Mouse (Mus musculus): ENCODE data around the gene Zxdc. TPM values are rescaled to one million over a fixed set of nuclear protein-coding genes. Genes with fewer than 3 reads are reported as not detected.
A peak's percentile ranks its signal among the peaks of the same experiment; 100 is the strongest.

Gene Zxdc
- polyA plus RNA-seq, 1 experiment from 2014 or later: 9.5 TPM

DNA sequence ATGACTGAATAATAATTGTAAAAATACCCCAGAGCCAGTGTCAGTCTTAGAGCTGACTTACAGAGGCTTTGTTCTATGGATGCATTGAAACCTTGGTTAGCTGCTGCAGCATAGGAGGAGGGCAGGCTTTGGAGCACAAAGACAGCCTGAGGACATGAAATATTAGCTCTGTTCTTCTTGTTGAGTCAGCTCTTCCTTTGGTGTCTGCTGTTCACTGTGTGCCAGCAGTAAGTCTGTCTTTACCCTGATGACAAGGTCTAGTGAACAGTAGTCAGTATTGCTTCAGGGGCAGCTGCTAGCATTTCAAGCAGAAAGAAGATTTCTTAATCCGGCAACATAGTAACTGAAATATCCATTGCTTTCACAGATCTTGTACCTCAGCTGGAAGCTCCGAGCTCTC is 12.2 kb downstream of the Zxdc start:
- Histone ChIP-seq H3K4me1 (no peaks in the 10 kb centered on the region), H3K36me3 (peaks cover 87% of the 10 kb centered on the region), H3K4me2 (replicated peaks) (no peak overlapping the region), H3K9me3 (replicated peaks) (no peaks in the 10 kb centered on the region), H3K27me3 (no peaks in the 10 kb centered on the region), H3K9ac (no peak overlapping the region), H3K27ac (replicated peaks) (no peak overlapping the region), H3K4me3 (replicated peaks) (no peak overlapping the region)
- 72% methylated on average over 2 of the region's 2 CpGs for WGBS
- no peak for ATAC-seq (ENCODE audit: insufficient number of reproducible peaks, low FRiP score, low TSS enrichment, low read depth)

- no peaks in the 10 kb centered on the region for H3K27me3 ChIP-seq
- no peak overlapping the region for H3K4me3 ChIP-seq (replicated peaks)
- H3K36me3 ChIP-seq: peaks cover 44% of the 10 kb centered on the region
- no peaks in the 10 kb centered on the region for H3K4me1 ChIP-seq
- 74% methylated on average over 4 of the region's 4 CpGs for WGBS
- H3K27ac ChIP-seq (replicated peaks): no peak overlapping the region
- no peak overlapping the region for H3K4me2 ChIP-seq (replicated peaks)
- H3K9me3 ChIP-seq (replicated peaks): no peaks in the 10 kb centered on the region
- no peak for ATAC-seq (ENCODE audit: insufficient number of reproducible peaks, low FRiP score, low TSS enrichment, low read depth)
- H3K9ac ChIP-seq: no peak overlapping the region
Observed at GRCm38 (mm10) chr6:90390629-90391028, 21.3 kb downstream of the Zxdc start.

GRCm38 (mm10) chr6:90393948-90394347 is 24.7 kb downstream of the Zxdc start:
- H3K27ac ChIP-seq (replicated peaks): no peak overlapping the region
- peaks cover 28% of the 10 kb centered on the region for H3K36me3 ChIP-seq
- no peaks in the 10 kb centered on the region for H3K27me3 ChIP-seq
- no peak for ATAC-seq (ENCODE audit: insufficient number of reproducible peaks, low FRiP score, low TSS enrichment, low read depth)
- no peak overlapping the region for H3K4me2 ChIP-seq (replicated peaks)
- H3K4me3 ChIP-seq (replicated peaks): no peak overlapping the region
- WGBS: 39% methylated on average over 3 of the region's 3 CpGs
- no peaks in the 10 kb centered on the region for H3K9me3 ChIP-seq (replicated peaks)
- H3K4me1 ChIP-seq: no peaks in the 10 kb centered on the region
- H3K9ac ChIP-seq: no peak overlapping the region

- Histone ChIP-seq H3K27me3 (no peaks in the 10 kb centered on the region), H3K27ac (replicated peaks) (no peak overlapping the region), H3K4me2 (replicated peaks) (no peak overlapping the region), H3K9ac (no peak overlapping the region), H3K36me3 (peaks cover 29% of the 10 kb centered on the region), H3K9me3 (replicated peaks) (no peaks in the 10 kb centered on the region), H3K4me3 (replicated peaks) (no peak overlapping the region), H3K4me1 (no peaks in the 10 kb centered on the region)
- ATAC-seq (ENCODE audit: insufficient number of reproducible peaks, low FRiP score, low TSS enrichment, low read depth): no peak
- 93% methylated on average over 2 of the region's 2 CpGs for WGBS
Observed at GRCm38 (mm10) chr6:90395751-90396150, 26.5 kb downstream of the Zxdc start.

GRCm38 (mm10) chr6:90397291-90397690 is 28.0 kb downstream of the Zxdc start:
- no peak overlapping the region for H3K4me3 ChIP-seq (replicated peaks)
- H3K27ac ChIP-seq (replicated peaks): no peak overlapping the region
- ATAC-seq (ENCODE audit: insufficient number of reproducible peaks, low FRiP score, low TSS enrichment, low read depth): no peak
- H3K9me3 ChIP-seq (replicated peaks): no peaks in the 10 kb centered on the region
- H3K9ac ChIP-seq: no peak overlapping the region
- no peaks in the 10 kb centered on the region for H3K4me1 ChIP-seq
- WGBS: 90% methylated on average over 3 of the region's 3 CpGs
- no peaks in the 10 kb centered on the region for H3K27me3 ChIP-seq
- H3K36me3 ChIP-seq: peaks cover 34% of the 10 kb centered on the region
- H3K4me2 ChIP-seq (replicated peaks): no peak overlapping the region

- Histone ChIP-seq H3K27me3 (no peaks in the 10 kb centered on the region), H3K4me3 (replicated peaks) (no peak overlapping the region), H3K36me3 (peaks cover 3% of the 10 kb centered on the region; the same call in 1 of the 2 replicates), H3K9ac (no peak overlapping the region), H3K9me3 (replicated peaks) (no peaks in the 10 kb centered on the region), H3K4me1 (peaks cover 2% of the 10 kb centered on the region; the same call in 1 of the 2 replicates), H3K27ac (replicated peaks) (no peak overlapping the region), H3K4me2 (replicated peaks) (no peak overlapping the region)
- ATAC-seq (ENCODE audit: insufficient number of reproducible peaks, low FRiP score, low TSS enrichment, low read depth): no peak
Observed at GRCm38 (mm10) chr6:90408632-90409031, 39.3 kb downstream of the Zxdc start.

DNA sequence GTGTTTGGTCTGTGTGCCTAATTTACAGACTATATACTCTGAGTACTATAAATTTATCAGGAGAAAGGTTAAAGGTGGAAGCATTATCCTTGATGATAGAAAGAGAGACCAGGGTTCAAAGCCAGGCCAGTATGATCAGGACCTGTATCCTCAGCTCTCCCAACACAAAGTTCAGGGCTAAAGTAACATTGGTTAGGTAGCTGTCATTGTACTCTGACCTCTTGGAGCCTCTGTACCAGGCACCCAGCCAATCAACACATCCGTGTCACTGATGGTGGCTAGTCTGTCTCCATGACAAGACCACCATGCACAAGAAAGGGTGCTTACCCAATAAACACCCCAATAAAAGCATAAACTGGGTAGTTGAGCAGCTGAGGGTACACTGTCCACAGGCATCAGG is 41.7 kb downstream of the Zxdc start:
- Histone ChIP-seq H3K4me1 (no peaks in the 10 kb centered on the region), H3K9ac (no peak overlapping the region), H3K27me3 (no peaks in the 10 kb centered on the region), H3K9me3 (replicated peaks) (no peaks in the 10 kb centered on the region), H3K36me3 (no peaks in the 10 kb centered on the region), H3K4me2 (replicated peaks) (no peak overlapping the region), H3K27ac (replicated peaks) (no peak overlapping the region), H3K4me3 (replicated peaks) (no peak overlapping the region)
- no peak for ATAC-seq (ENCODE audit: insufficient number of reproducible peaks, low FRiP score, low TSS enrichment, low read depth)
- WGBS: 89% methylated on average over 1 of the region's 1 CpGs

DNA sequence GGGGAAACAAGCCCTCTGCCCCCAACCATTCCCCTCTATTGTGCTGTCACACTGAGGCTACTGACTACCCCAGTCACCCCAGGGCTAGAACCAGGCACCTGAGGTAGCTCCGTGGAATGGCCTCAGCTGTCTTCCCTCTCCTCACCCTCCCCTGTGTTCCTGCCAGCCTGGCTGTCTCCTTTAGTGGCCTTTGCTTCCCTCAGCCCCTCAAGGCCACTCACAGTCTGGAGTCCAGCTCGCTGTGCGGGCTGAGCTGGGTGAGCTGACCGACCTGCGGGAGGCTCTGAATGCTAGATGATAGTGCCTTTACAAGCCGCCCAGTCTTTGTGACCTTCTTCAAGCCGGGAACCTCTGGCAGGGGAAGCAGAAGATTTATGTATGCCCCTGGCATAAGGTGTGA is 42.6 kb downstream of the Zxdc start:
- WGBS: 81% methylated on average over 7 of the region's 7 CpGs
- H3K36me3 ChIP-seq: no peaks in the 10 kb centered on the region
- H3K4me3 ChIP-seq (replicated peaks): no peak overlapping the region
- H3K27me3 ChIP-seq: no peaks in the 10 kb centered on the region
- no peaks in the 10 kb centered on the region for H3K4me1 ChIP-seq
- H3K4me2 ChIP-seq (replicated peaks): no peak overlapping the region
- no peak overlapping the region for H3K27ac ChIP-seq (replicated peaks)
- no peak for ATAC-seq (ENCODE audit: insufficient number of reproducible peaks, low FRiP score, low TSS enrichment, low read depth)
- H3K9me3 ChIP-seq (replicated peaks): no peaks in the 10 kb centered on the region
- H3K9ac ChIP-seq: no peak overlapping the region

DNA sequence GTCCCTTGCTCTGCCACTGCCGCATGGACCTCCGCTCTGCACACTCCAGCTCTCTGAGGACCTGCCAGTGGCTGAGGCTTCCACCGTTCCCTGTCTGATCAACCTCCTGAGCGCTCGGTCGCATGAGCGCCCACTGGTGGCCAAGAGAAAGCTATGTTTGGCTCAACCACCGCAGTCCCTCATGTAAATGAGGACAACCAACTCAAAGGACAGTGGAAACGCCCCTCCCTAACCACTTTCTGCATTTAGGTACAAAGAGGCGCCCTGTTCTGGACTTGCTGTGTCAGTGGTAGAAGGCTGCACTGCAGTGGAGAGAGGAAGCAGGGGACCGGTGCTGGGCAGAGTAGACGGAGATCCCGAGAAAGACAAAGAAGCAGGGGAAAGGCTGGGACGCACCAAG is 53.3 kb downstream of the Zxdc start:
- Histone ChIP-seq H3K36me3 (no peaks in the 10 kb centered on the region), H3K27ac (replicated peaks) (no peak overlapping the region), H3K9me3 (replicated peaks) (no peaks in the 10 kb centered on the region), H3K9ac (no peak overlapping the region), H3K27me3 (peaks cover 5% of the 10 kb centered on the region; the same call in 1 of the 2 replicates), H3K4me1 (peaks cover 8% of the 10 kb centered on the region), H3K4me2 (replicated peaks) (peak overlapping the region; percentile 48), H3K4me3 (replicated peaks) (peak overlapping the region; percentile 24)
- ATAC-seq (ENCODE audit: insufficient number of reproducible peaks, low FRiP score, low TSS enrichment, low read depth): peak; percentile 70
- 4% methylated on average over 14 of the region's 14 CpGs for WGBS

GRCm38 (mm10) chr6:90425361-90425760 is 56.1 kb downstream of the Zxdc start:
- ATAC-seq (ENCODE audit: insufficient number of reproducible peaks, low FRiP score, low TSS enrichment, low read depth): no peak
- H3K4me3 ChIP-seq (replicated peaks): no peak overlapping the region
- WGBS: 82% methylated on average over 3 of the region's 3 CpGs
- peaks cover 20% of the 10 kb centered on the region for H3K4me1 ChIP-seq
- H3K27ac ChIP-seq (replicated peaks): no peak overlapping the region
- peaks cover 7% of the 10 kb centered on the region; the same call in 1 of the 2 replicates for H3K27me3 ChIP-seq
- no peak overlapping the region for H3K9ac ChIP-seq
- H3K9me3 ChIP-seq (replicated peaks): no peaks in the 10 kb centered on the region
- H3K36me3 ChIP-seq: no peaks in the 10 kb centered on the region
- H3K4me2 ChIP-seq (replicated peaks): no peak overlapping the region

- 58% methylated on average over 4 of the region's 4 CpGs for WGBS
- no peak for ATAC-seq (ENCODE audit: insufficient number of reproducible peaks, low FRiP score, low TSS enrichment, low read depth)
- Histone ChIP-seq H3K9me3 (replicated peaks) (no peaks in the 10 kb centered on the region), H3K27ac (replicated peaks) (no peak overlapping the region), H3K4me3 (replicated peaks) (no peak overlapping the region), H3K4me1 (peaks cover 20% of the 10 kb centered on the region), H3K9ac (no peak overlapping the region), H3K4me2 (replicated peaks) (no peak overlapping the region), H3K36me3 (no peaks in the 10 kb centered on the region), H3K27me3 (peaks cover 7% of the 10 kb centered on the region; the same call in 1 of the 2 replicates)
Observed at GRCm38 (mm10) chr6:90426003-90426402, 56.7 kb downstream of the Zxdc start.

GRCm38 (mm10) chr6:90428380-90428974 is 59.2 kb downstream of the Zxdc start, which contains the start of gene Cfap100:
Cfap100 (minus strand) TSS chr6:90428797.
- peak; percentile 72; the same call in 1 of the 2 replicates for ATAC-seq (ENCODE audit: insufficient number of reproducible peaks, low FRiP score, low TSS enrichment, low read depth)
- H3K9ac ChIP-seq: peak within 1 kb of the TSS; percentile 26
- no peak within 1 kb of the TSS for H3K27ac ChIP-seq (replicated peaks)
- peaks cover 12% of the 10 kb centered on the region for H3K4me1 ChIP-seq
- peak within 1 kb of the TSS; percentile 86 for H3K4me2 ChIP-seq (replicated peaks)
- no peaks in the 10 kb centered on the region for H3K9me3 ChIP-seq (replicated peaks)
- H3K36me3 ChIP-seq: no peaks in the 10 kb centered on the region
- peaks cover 7% of the 10 kb centered on the region; the same call in 1 of the 2 replicates for H3K27me3 ChIP-seq
- WGBS: 0% methylated on average over 31 of the region's 31 CpGs
- H3K4me3 ChIP-seq (replicated peaks): peak within 1 kb of the TSS; percentile 44
